Mouse (Mus musculus) 3134 (cell line): ENCODE results near the gene Txnrd1.

ENCODE experiments used
- DNase-seq: peaks from one replicate; pipeline ENCODE4 v3.0.0-alpha.2; 2011; ENCODE audit warnings: low spot score; ENCODE audit not compliant: insufficient read length; ENCODE audit errors: extremely low read depth

The Txnrd1 gene

DNA sequence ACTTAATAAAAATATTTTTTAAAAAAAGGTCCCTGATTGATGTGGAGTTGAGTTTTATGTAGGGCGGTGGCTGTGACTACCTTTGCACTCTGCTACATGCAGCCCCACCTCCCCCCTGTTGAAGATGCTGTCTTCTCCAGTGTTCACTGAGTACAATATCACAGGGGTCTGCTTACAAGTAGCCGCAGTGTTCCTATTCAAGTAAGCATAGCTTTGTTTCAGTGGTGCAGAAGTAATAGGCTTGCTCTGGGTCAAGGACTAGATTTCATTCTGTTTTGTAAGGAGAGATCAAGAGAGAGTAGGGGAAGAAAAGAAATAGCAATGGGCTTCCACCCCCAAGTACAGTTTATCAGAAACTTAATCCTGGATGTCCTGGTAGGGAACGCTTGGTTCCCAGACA, 16.2 kb upstream of the Txnrd1 start:
- DNase-seq, result no peak

DNA sequence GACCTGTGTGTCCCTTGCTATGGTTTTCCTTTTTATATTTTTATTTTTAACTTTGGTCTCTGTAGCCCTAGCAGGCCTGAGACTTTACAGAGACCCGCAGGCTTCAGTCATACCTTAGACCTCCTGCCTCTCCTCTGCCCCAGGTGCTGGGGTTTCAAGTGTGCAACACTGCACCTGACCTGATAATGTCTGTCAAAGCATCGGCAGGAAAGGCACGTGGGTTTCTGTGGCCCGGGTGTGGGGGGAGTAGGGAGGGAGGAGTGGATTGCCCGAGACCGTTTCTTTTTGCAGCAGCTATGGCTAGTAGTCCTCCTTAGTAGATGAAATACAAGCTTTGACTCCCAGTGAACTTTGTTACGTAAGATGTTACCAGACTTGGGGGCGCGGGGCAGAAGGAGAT, 15.8 kb upstream of the Txnrd1 start:
- no peak for DNase-seq

DNA sequence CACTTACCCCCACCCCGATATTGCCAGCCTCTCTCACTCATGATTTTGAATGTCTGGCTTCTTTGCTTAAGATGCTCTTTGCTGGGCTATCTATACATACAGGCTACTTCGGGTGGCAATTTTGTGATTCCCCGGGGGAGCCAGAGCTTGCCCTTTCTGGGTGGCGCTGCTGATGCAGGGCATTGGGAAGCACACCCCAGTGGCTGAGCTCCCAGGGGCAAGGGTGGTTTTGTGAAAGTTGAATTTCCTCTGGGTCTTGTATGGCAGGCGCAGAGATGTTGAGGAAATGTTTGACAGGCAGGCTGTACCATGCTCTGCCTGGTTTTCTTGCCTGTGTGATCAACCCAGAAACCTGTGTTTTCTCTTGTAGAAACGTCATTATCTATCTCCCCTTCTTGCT, 15.1 kb upstream of the Txnrd1 start:
- no peak for DNase-seq

DNA sequence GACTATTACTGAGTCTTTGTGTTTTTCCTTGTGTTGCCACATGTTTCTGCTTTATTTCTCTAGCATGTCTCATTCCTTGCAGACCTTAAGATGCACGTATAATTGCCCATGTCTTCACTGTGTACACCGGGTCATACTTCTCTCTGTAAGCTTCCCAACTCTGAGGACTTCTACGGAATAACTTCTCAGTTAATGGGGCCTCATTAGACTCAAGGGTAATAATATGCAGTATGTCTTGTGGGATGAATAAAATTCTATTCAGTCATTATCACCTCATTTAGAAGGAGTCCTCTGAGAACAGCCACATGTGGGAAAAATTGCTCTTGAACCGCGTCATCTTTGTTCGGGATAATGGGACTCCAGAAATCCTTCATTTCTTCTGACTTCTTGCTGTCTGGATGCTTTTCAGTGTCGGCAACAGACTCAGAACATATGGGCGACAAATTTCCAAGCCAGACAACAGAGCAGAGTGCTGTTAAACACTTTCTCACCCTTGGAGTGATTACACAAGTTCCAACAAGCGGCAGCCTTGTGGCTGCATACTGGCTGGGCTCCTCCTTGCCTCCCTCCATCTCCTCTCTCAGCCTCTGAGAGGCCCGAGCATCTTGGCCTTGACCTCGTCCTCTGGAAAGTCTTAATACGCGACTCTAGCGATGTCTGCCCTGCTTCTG, 10.5 kb upstream of the Txnrd1 start:
- no peak for DNase-seq

DNA sequence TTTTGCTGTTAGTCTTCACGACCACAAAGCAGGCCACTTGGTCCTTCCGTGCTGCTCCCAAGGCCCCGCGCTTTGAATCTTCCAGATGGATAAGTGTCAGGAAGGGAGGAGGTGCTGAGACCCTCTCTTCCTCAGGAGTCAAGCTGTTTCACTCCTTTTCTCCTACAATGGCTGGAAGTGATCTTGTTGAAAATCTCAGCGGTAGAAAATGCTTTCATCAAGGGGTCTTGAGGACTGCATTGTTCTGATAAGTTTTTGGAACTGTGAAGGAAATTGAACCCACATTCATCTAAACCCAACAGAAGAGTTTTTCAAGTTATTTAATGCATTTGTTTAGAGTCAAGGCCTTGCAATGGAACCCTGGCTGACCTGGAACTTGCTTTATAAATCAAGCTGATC, 10.0 kb upstream of the Txnrd1 start:
- DNase-seq, result no peak

DNA sequence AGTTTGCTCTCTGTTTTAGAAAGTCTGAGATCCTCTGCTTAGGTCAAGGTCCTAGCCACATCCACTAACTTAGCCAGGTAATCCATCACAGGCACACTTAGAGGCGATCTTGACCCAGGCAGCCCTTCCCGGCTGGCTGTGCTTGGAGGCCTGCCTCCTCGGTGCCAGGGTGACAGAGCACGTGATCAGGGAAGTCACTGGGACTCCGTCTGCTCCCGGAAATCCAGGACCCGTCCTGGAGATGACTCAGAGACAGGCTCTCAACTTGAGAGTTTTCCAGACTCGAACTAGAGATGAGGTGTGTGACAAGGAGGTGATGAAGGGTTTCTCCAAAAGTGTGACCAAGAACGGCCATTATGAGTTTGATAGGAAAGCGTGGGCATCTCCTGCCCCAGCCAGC, 9.2 kb upstream of the Txnrd1 start:
- DNase-seq, result peak; percentile 69

DNA sequence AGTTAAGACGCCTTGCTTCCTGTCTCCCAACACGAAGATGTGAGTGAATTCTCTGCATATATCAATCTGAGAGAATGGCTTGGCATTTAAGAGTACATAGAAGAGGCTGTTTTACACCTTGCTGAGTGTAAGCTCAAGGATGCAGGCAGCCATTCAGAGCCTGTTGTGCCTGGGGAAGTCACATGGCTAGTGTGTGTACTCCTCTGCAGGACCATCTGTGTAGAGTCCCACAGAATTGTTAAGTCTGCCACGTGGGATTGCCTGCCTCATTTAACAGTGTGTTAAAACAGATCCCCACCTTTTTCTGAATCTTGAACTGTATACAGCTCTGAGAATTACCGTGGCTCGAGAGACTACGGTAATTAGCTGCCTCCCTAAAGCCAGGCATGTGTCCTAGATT, 7.2 kb upstream of the Txnrd1 start:
- no peak for DNase-seq

DNA sequence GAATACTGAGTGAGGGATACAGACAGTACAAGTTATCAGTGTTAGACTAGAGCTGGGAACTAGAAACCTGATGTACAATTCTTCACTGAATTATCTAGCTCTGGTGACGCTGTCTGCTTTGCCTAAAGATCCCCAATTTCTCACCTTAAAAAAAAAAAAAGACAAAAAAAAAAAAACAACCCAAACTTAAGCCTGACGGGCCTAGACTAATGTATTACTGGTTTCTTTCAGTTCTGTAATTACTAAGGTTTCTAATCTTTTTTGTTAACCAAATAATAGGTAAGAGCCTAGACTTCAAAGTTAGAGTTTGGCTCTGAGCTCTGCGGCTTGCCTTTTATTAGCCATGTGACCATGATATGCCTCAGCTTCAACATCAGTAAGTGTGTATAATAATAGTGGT, 2.1 kb downstream of the Txnrd1 start:
- no peak for DNase-seq

DNA sequence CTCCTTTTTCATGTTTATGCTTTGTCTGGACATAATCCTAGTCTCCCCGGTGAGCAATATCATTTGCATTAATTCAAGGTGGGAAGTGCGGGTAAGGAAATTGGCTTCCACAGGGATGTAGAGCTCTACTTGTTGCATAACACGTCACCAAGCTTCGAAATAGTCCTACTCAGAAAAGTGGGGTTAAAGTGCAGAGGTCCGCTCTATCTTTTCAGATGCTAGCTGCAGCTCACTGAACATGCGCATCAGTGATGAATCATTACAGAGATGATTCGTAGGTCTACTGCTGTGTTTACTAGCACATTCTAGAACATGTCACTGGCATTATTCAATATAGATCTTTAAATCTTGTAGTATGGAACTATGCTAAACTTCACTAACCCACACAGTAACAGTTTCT, 4.6 kb downstream of the Txnrd1 start:
- DNase-seq, result no peak

DNA sequence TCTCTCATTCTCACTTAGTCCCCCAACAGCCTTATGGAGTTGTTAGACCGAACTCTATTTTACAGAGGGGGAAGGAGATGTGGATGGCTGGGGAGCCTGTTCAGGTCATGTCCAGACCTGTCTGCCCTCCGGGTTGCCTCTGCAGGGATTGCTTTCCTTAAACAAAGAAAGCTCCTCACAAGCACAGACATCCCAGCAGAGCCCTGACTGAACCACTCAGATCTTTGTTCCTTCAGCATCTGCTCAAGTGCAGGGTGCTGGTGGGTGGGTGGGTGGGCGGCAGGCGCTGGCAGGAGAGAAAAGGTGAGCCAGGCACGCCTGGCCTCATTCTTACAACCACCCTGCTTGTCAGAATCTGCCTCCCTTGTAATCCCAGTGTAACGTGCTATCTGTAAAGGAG, 10.3 kb downstream of the Txnrd1 start:
- DNase-seq, result no peak

DNA sequence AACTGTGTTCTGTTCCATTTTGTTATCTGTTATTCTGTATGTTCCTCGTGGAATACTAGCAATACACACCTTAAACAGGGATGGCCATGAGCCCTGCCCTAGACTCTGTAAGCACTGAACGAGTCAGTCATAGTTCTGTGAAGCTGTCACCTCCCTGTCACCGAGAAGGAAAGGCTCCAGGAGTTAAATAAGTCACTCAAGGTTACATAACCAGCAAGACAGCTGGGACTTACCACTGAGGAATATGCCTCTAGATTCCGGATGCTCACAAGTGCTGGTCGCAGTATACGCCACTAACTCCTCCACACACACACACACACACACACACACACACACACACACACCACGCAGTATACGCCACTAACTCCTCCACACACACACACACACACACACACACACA, 11.0 kb downstream of the Txnrd1 start:
- no peak for DNase-seq

DNA sequence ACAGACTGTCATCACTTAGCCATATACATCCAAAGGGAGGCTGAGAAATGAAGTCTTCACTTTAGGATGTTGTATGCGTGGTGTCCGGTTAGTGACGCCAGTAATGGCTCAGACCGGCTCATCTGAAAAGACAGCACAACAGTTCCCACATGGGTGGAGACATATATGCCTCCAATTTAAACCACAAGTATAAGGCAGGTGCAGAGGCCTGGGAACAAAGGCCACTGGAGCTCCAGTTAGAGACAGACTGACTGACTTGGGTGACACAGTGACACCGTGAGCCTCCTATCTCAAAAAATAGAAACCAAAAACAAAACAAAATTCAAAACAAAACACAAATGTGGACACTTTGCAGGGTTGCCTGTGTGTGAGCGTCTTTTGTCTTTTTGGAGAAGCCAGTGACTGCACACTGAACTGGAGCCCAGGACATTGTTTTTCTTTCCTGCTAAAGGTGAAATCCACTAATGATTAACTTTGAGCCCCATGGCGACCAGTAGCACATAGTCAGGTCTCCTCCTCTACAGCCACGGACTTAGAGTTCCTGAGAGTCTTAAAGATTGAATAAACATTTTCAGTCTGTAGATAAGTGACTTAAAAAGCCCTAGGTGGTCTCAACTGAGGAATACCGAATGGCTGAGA, 14.2 kb downstream of the Txnrd1 start:
- DNase-seq, result no peak

DNA sequence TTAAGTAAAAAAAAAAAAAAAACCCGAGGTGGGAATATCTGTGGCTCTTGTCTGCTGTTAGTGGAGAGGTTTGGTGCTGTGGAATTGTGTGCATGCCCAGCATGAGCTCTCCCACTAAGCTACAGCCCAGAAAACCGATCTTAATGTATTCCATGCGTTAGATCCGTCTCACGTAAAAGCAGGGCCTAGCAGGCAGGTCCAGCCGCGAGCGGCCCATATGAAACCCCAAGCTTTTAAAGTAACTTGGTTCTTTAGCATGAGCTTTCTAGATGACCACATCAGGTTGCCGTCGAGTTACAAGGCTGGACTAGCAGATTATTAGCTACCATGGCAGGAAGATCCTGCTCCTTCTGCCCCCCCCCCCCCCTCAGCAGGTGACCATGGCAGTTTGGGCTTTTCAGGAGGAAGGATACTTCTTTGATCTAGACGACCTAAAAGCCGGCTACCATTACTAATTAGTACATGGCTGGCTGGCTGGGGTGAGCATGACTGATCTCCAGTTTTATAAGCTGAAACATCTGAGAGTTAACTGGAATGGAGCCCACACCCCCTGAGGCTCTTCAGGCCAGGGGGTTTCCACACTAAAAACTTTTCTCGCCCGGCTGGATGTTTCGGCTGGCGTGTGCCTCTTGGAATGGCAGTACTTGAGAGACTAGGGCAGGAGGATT, 16.1 kb downstream of the Txnrd1 start:
- no peak for DNase-seq

DNA sequence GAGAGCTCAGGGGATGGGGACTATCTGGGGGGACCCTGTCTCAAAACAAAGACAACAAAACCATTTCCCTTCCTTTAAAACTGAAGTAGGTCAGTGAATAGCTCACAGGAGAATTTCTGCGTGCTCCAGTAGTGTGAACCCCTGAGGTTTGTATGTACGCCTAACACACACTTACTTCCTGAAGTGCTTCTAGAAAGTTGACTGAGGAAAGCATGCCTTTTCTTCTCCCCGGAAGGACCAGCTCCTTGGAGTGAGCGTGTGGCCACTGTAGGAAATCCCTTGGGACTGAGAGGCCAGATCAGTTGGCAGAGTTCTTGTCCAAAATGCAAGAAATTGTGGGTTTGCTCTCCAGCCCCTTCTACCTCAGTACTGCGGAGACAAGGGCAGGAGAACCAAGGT, 16.6 kb downstream of the Txnrd1 start:
- no peak for DNase-seq

DNA sequence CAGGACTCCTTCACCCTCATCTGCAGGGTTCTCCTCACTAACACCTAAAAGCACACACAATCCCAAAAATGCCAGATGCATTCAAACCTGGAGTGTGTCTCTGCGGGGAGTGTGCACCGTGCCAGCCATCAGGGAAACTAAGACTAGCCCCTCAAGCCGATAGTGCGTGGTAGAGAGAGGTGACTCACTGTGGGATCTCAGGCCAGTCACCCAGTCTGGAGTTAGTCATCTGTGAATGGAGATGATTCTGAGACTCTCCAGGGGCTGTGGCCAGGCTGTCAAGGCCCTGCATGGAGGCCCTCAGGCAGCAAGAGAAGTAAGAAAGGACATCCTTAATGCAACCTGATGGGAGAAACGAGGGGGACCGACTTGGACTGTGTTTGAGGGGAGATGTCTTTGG, 18.0 kb downstream of the Txnrd1 start:
- peak; percentile 42 for DNase-seq

DNA sequence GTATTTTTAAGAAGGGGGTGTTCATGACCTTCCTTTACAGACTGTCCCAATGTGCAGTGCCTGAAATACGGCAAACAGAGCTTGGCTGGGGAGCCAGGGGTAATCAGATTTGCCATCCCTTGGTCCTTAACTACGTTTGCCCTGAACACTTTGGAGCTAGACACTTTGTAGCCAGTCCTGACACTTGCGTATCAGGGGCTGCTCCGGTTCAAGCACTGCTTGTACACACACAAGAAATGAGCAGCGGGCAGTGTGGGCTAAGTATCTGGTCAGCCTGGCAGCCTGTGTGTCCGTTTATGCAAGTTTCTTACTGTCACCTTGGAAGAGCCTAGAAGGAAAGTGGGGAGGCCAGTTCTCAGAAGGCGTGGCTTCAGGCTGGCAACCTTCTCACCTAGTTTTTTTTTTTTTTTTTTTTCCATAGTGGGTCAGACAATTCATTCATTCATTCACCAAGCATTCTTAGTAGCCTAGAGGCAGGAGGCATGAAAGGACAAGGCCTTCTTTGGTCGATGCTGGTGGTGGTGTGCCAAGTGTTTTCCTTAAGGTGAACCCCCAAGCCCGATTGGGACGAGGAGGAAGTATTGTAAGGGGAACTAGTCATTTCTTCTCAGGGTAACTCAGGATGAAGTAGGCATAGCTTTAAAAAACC, 24.4 kb downstream of the Txnrd1 start:
- DNase-seq, result no peak

DNA sequence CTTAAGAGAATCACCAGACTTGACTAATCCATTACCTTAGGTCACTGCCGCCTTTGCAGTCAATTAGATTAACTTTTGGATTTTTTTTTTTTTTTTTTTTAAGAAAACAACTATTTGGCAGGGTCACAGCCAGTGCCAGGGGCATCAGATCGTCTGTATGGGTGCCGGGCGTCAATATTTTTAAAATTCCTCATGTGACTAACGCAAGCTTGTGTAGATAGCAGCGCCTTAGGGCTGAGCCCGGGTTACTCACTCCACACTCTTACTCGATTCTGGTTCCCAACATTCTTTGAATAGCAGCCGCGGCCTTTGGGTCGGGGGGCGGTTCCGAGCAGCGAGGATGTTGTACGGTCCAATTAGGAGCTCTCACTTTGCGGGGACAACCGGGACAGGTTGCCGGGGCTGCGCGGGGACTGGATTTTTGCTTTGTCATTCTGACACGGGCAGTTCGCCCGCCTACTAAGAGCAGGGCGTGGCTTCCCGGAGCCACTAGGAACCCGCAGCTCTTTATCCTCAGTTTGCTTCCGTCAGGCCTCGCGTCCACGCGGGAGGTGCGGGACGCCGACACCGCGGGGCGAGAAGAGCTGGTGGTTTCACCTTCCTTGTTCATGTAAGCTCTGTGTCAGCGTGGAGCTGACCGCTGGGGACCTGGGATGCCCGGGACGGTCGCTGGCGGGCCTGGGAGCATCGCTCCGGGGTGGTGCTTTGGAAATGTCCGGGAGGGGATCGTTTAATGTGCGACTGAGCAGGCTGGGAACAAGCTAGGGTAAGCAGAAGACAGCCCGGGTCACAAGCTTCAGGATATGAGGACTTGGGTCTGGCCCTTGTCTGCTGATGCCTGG, 25.2 kb downstream of the Txnrd1 start:
- DNase-seq, result peak; percentile 98

DNA sequence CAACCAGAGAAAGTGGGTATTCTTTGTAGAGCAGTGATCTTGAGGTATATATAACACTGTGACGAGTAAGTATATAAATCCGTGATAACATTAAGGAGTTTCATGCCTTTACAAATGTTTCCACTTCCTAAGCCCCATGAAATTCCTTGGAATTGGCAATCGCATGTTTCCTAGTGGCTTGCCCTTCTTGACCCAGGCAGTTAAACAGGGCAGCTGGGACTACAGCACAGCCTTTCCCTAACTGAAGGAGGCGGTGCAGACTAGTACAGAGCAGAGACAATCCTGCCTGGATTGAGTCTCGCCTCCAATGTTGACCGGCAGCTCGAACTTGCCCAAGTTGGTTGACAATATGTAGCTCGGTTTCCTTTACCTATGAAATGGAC, 25.8 kb downstream of the Txnrd1 start:
- no peak for DNase-seq

DNA sequence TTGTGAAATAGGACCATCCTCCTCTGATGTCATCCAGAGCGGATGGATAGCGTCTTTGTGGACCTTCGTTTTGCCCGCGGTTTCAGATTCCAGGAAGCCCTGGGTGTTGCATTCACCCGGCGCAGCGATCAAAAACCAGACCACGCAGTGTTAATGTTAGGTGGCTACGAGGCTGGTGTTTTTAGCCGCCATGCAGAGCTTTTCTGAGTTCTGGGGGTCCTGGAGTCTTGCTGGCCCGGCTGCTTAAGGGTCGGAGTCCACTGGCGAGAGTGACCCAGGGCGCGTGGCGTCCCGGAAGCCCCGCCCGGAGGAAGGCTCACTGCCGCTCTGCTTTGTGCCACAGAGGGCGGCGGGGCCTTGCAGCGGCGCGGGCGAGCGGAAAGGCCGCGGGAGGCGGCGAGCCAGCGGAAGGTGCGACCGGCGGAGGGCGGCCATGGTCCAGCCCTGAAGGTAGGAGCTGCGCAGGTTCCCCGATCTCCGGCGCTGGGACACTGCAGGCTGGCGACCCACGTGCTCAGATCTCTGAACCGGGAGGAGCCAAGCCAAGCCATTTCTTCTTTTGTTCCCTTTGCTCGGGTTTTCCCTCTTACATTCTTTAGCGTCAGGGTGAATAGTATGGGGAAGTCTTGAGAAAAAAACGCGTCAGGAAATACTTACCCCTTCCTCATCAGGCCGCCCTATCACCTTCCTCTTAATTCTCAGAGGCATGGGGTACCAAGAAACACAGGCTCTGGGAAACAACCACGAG, 26.6 kb downstream of the Txnrd1 start:
- DNase-seq, result peak; percentile 89

DNA sequence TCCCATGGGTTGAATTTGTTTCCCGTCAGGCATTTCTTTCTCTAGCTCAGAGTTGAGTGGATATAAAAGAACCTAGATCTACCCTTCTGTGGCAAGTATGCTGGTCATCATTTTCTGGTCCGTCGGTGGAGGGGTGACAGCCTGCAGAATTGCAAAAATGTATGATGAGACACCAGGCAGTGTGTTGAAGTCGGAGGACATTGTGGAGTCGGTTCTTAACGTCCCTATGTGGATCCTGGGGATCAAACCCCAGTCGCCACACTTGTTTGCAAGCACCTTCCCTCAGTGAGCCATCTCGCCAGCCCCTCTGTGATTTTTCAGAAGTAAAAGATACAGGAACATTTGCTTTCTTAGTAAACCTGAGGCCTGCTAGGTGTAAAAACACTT, 27.2 kb downstream of the Txnrd1 start:
- DNase-seq, result no peak
